Mouse (Mus musculus) large intestine, adult 2 months (tissue): Measurements from ENCODE around the gene Fuom. TPM values are rescaled to one million over a fixed set of nuclear protein-coding genes. Genes with fewer than 3 reads are reported as not detected.

Experiments used
- DNase-seq: peaks from one replicate; pipeline ENCODE4 v3.0.0-alpha.2; 2012; ENCODE audit warnings: low read depth, low spot score
- WGBS: fragments of 180-500 bp; shearing (Covaris S2); methylation state at CpG from one replicate; pipeline ENCODE4 v1.1.7; 2018; 5-methylcytosine and 5-hydroxymethylcytosine counted together
- polyA plus RNA-seq: library from polyadenylated mRNA; depleted of rRNA; stranded (reverse); fragments of >200 nt; gene quantifications from 2 replicates; pipeline ENCODE4 v1.2.3, GENCODE M21; 2012; rRNA removed

The Fuom gene
- polyA plus RNA-seq, 1 experiment: 105 TPM

DNA sequence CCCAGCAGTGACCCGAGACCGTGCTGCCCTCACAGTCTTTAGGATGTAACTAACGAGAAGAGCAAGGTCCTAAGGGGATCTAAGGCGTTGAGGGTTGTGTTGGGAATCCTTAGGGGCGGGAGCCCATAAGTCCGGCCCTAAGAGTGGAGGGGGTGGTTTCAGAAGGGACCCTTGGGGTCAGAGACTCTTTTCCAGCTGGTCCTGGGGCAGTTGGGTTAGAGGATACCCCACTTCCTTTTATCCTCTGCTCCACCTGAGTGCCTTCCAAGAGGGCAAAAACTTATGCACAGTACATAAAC lies 40.5 kb downstream of the Fuom start:
- DNase-seq: no peak
- WGBS: 5% methylated on average over 6 of the region's 6 CpGs

DNA sequence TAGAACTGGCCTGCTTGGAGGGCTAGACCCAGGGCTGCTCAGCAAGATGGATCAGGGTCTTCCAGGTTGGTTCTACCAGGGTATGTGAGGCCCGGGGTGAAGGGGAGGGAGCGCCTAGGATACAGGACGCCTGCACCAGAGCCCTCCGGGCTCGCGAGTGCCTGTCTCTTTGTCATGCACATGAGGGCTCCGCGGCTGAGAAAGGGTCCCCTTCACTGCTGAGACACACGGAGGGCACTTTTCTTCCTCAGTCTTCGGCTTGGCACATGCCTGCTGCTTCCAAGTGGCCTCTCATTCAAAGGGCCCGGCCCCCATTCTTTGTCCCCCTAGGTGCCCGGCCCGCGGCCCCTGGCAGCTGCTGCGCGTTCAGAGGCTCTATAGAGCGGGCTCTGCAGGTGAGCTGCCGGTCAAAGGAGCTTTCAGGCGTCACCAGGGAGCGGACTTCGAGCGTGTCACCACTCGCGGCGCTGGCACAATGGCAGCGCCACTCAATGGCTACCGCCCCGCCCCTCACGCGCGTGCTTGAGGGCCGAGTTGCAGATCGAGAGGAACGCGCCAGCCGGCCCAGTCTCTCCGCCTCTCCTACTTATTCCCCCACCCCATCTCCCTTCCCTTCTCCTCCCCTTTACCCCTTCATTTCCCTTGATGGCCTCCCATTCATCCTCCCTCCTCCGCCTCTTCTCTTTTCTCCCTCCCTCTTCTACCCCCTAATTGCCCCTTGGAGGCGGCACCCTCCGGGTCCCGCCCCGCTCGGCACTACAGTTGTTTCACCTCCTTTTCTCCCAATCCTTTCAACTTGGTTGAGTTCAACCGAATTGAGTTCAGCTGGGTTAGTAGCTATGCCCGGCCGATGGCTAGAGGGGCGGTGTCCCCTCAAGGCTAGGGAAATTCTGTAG lies 41.1 kb downstream of the Fuom start:
- DNase-seq: no peak
- 4% methylated on average over 47 of the region's 47 CpGs for WGBS

- 71% methylated on average over 4 of the region's 4 CpGs for WGBS
- DNase-seq: no peak
Measured at GRCm38 (mm10) chr7:140059601-140060000, 42.6 kb downstream of the Fuom start.

GRCm38 (mm10) chr7:140058528-140058927 lies 43.7 kb downstream of the Fuom start:
- WGBS: 43% methylated on average over 7 of the region's 7 CpGs

GRCm38 (mm10) chr7:140057413-140058407 lies 44.5 kb downstream of the Fuom start:
- no peak for DNase-seq
- WGBS: 6% methylated on average over 53 of the region's 53 CpGs

More at GRCm38 (mm10) chr7:140058528-140058927, 43.7 kb downstream of the Fuom start:
- no peak for DNase-seq

DNA sequence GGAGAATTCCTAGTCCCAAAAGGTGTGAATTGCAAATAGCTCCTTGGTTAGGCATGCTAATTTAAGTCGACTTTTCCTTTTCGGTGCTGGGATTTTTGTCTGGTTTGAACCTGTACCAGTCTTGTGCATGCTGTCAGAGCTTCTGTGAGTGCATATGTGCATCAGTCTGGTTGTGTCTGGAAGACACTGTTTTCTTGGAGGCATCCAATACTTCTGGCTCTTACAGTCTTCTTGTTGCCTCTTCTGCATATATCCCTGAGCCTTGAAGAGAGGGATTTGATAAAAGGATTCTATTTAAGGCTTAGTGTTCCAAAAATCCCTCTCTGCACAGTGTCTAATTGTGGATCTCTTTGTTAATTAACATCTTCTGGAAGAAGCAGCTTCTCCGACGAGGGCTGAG lies 48.1 kb downstream of the Fuom start:
- DNase-seq: no peak
- 80% methylated on average over 4 of the region's 4 CpGs for WGBS

GRCm38 (mm10) chr7:140049115-140049689 lies 53.0 kb downstream of the Fuom start:
- WGBS: under 1% methylated on average over 34 of the region's 34 CpGs
- no peak for DNase-seq

DNA sequence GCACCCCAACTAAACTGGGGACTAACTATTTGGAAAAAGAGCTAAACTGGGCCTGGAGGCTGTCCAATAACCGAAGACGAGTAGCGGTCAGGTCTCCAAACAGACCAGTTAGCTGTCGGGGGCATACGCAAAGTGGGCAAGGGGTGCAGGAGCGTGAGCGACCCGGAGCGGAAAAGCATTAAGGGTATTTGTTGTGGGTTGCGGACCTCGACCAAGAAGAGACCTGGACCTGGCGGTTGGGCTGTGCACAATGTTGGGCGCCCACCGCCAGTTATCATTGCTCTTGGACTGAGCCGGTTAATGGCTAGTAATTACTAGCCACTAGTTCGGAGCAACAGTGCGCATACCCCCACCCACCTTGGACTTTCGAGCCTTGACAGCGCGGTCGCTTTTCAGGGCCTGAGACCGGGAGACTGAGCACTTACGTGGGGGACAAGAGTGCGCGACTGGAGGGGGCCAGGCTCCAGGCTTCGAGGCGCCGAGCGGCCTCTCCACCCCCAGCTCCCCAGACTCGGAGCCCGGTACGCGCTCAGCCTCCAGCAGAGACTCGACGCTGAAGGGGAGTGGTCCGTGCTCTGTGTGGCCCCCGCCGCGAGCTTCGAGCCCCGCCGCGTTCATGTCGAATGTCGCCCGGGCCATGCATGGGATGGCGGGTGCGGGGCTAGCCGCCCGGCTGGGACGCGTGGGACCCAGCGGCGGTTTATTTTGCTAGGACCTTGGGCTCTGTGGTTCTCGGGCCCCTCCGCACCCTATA lies 53.7 kb downstream of the Fuom start, which contains the start of gene Msx3:
Gene Msx3 (minus strand): TSS at position 729 of the 754 bp plus-strand sequence.
- DNase-seq: no peak
- 2% methylated on average over 56 of the region's 56 CpGs for WGBS

GRCm38 (mm10) chr7:140047811-140048311 lies 54.4 kb downstream of the Fuom start:
- no peak for DNase-seq
- WGBS: 1% methylated on average over 33 of the region's 33 CpGs

Other genes with a start within 250 kb of the Fuom start
- 0.11 and 0.18 TPM in 2 replicates for gene Kndc1, start 207.7 kb downstream of the Fuom start, polyA plus RNA-seq
- gene Utf1, start 158.7 kb downstream of the Fuom start, polyA plus RNA-seq: 0.21 and 0.31 TPM in 2 replicates
- gene 6430531B16Rik, start 123.7 kb downstream of the Fuom start, polyA plus RNA-seq: 0.14 TPM in 1 of 2 replicates, not detected in the other
- gene Adam8, start 109.9 kb downstream of the Fuom start, polyA plus RNA-seq: 3.7 and 5.9 TPM in 2 replicates
- 36.7 and 52.9 TPM in 2 replicates for gene Zfp511, start 66.0 kb downstream of the Fuom start, polyA plus RNA-seq
- gene Tubgcp2, start 65.8 kb downstream of the Fuom start, polyA plus RNA-seq: 13.8 and 16.7 TPM in 2 replicates
- not detected in 2 replicates for gene Msx3, start 53.4 kb downstream of the Fuom start, polyA plus RNA-seq
- gene Caly, start 19.9 kb downstream of the Fuom start, polyA plus RNA-seq: 1.3 and 1.9 TPM in 2 replicates
- gene Prap1, start 9.0 kb downstream of the Fuom start, polyA plus RNA-seq: 873 and 1,752 TPM in 2 replicates
- gene Paox, start 13.4 kb upstream of the Fuom start, polyA plus RNA-seq: 9.6 and 9.8 TPM in 2 replicates
- gene Echs1, start 14.0 kb upstream of the Fuom start, polyA plus RNA-seq: 108 and 150 TPM in 2 replicates
- 14.5 and 24.5 TPM in 2 replicates for gene Mtg1, start 35.1 kb upstream of the Fuom start, polyA plus RNA-seq
- 0.37 and 0.59 TPM in 2 replicates for gene Sprn, start 52.4 kb upstream of the Fuom start, polyA plus RNA-seq
- gene Olfr522, start 62.3 kb upstream of the Fuom start, polyA plus RNA-seq: not detected in 2 replicates
- not detected in 2 replicates for gene Olfr523, start 70.8 kb upstream of the Fuom start, polyA plus RNA-seq
- gene Olfr524, start 103.5 kb upstream of the Fuom start, polyA plus RNA-seq: 0.06 and 0.07 TPM in 2 replicates
- 0.43 and 0.78 TPM in 2 replicates for gene Cd163l1, start 115.8 kb upstream of the Fuom start, polyA plus RNA-seq
- gene 5830411N06Rik, start 144.8 kb upstream of the Fuom start, polyA plus RNA-seq: 0.51 and 0.71 TPM in 2 replicates
- gene Olfr525, start 218.4 kb upstream of the Fuom start, polyA plus RNA-seq: not detected in 2 replicates
- gene Olfr527, start 231.6 kb upstream of the Fuom start, polyA plus RNA-seq: not detected in 2 replicates